Comparison of ENCODE assay signal across 16 mouse cellular contexts in the genomic region with DNA sequence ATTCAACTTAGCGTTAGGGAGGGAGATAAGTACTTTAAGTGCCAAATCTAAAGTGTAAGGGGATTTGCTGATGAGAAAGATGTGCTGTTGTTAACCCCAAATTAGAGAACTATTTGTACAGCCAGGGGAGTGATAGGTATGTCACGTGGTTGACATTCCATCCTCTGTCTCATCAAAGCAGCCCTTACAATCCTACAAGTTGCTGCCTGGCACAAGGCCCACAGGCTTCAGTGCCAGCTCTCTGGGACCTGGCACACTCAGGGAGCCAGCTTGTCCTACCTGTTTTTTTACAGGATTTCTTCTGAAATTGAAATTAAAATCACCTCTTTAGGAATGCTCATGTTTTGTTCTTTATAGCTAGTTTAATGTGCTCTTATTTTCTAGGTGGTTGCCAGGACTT.
DNase-seq lines count a peak whose midpoint lies in the region; ATAC-seq lines count a peak whose summit lies in the region.
"Had no signal": no experiment of that assay in that cellular context is flagged by ENCODE, and none has a peak within 500 bp of the region (broad histone marks: within the 10 kb centered on the region; RNA-seq: fewer than 3 reads in every experiment).

No protein-coding gene starts in this region.

- intact Hi-C loops in heart, postnatal 10 days (cut with DNase I), result no loop called here

- H3K9ac ChIP-seq in midbrain, embryonic 15.5 days, result no peak overlapping the region
- H3K9ac ChIP-seq: hindbrain, embryonic 15.5 days had no signal

- H3K4me1 ChIP-seq in midbrain, embryonic 15.5 days, result no peaks in the 10 kb centered on the region
- H3K4me1 ChIP-seq: hindbrain, embryonic 15.5 days; midbrain, embryonic 10.5 days had no signal

- 43% methylated on average over 2 of the region's 2 CpGs for WGBS in midbrain, embryonic 15.5 days

- H3K4me3 ChIP-seq in midbrain, embryonic 15.5 days, result no peak overlapping the region
- H3K4me3 ChIP-seq: erythroblast, embryonic 14.5 days; hindbrain, embryonic 15.5 days; midbrain, embryonic 10.5 days; myocyte had no signal

- DNase-seq in adrenal gland, adult 2 months, result peak; percentile 10
- DNase-seq in adrenal gland, adult 18-20 months (ENCODE audit: low spot score in 2 of 2), result no peak
- peak; percentile 66 to 71 for DNase-seq in heart, postnatal 10 days
- DNase-seq in heart, adult 8-10 months (ENCODE audit: low spot score), result no peak
- DNase-seq in adrenal gland, postnatal 36 days, result peak; percentile 15 to 30
- DNase-seq in cerebellum, postnatal 36 days, result peak; percentile 51 to 62
- no peak for DNase-seq in frontal cortex, postnatal 25 days (ENCODE audit: low spot score in 2 of 2)
- DNase-seq: layer of hippocampus, postnatal 36 days; right cerebral cortex, postnatal 14 days; thymus, adult 18-20 months had no signal

- H3K36me3 ChIP-seq in midbrain, embryonic 15.5 days (replicated peaks), result no peaks in the 10 kb centered on the region
- H3K36me3 ChIP-seq: hindbrain, embryonic 15.5 days; midbrain, embryonic 10.5 days had no signal

- no peak overlapping the region for H3K4me2 ChIP-seq in midbrain, embryonic 15.5 days
- H3K4me2 ChIP-seq: hindbrain, embryonic 15.5 days had no signal

- no peaks in the 10 kb centered on the region for H3K27me3 ChIP-seq in midbrain, embryonic 15.5 days (replicated peaks)
- H3K27me3 ChIP-seq: hindbrain, embryonic 15.5 days had no signal

- ATAC-seq in midbrain, embryonic 15.5 days (replicated peaks), result no peak

- H3K27ac ChIP-seq in midbrain, embryonic 15.5 days, result no peak overlapping the region
- H3K27ac ChIP-seq: hindbrain, embryonic 15.5 days; kidney, postnatal 0 days; midbrain, embryonic 10.5 days had no signal

- no peaks in the 10 kb centered on the region for H3K9me3 ChIP-seq in midbrain, embryonic 15.5 days
- H3K9me3 ChIP-seq: hindbrain, embryonic 15.5 days; midbrain, embryonic 10.5 days had no signal

Comparison
In these comparisons a context has a peak if more than half of its experiments do, and no peak if none do; other contexts are left out.
1. DNase-seq: peak in adrenal gland, adult 2 months (single experiment), heart, postnatal 10 days (2 of 2), adrenal gland, postnatal 36 days (2 of 2) and cerebellum, postnatal 36 days (2 of 2); none in adrenal gland, adult 18-20 months (0 of 2), heart, adult 8-10 months (single experiment) and frontal cortex, postnatal 25 days (0 of 2).